Mouse (Mus musculus) C2C12 (cell line): ENCODE measurements around the gene Ptprm.

Source experiments
- CEBPB ChIP-seq: IDR thresholded peaks from one replicate; pipeline ENCODE4 v1.6.1; 2011; ENCODE audit warnings: low read depth, mild to moderate bottlenecking, control low read depth, moderate library complexity
- CTCF ChIP-seq: IDR thresholded peaks from one replicate; pipeline ENCODE4 v1.5.1; 2011; ENCODE audit not compliant: control insufficient read depth, insufficient read depth, insufficient read length
- FOSL1 ChIP-seq: IDR thresholded peaks from one replicate; pipeline ENCODE4 v1.8.0; 2011; ENCODE audit warnings: mild to moderate bottlenecking, low read length; ENCODE audit not compliant: poor library complexity, insufficient read depth, severe bottlenecking
- MAX ChIP-seq: IDR thresholded peaks from one replicate; pipeline ENCODE4 v1.6.1; 2011; ENCODE audit warnings: mild to moderate bottlenecking, control low read depth
- MYOD1 ChIP-seq: IDR thresholded peaks from one replicate; pipeline ENCODE4 v1.6.1; 2011; ENCODE audit warnings: low read depth; ENCODE audit not compliant: control insufficient read depth, insufficient read length
- MYOG ChIP-seq: IDR thresholded peaks from one replicate; pipeline ENCODE4 v1.6.1; 2011; ENCODE audit not compliant: control insufficient read depth, insufficient read length; ENCODE audit errors: extremely low read depth
- USF1 ChIP-seq: IDR thresholded peaks from one replicate; pipeline ENCODE4 v1.6.1; 2011; ENCODE audit warnings: low read depth, mild to moderate bottlenecking, control low read depth, moderate library complexity

GRCm38 (mm10) chr17:66769365-66770363 lies 584.6 kb downstream of the Ptprm start:
- TF ChIP-seq CTCF = no peak
- TF ChIP-seq MYOD1 = no peak
- TF ChIP-seq CEBPB = no peak
- TF ChIP-seq FOSL1 = no peak
- no peak for TF ChIP-seq USF1
- no peak for TF ChIP-seq MAX
- TF ChIP-seq MYOG = no peak
